Mouse (Mus musculus) cerebellum, adult 2 months (tissue): ENCODE results near the gene Hadhb.

Experiments used
- CTCF ChIP-seq: fragments of 200-500 bp; IDR thresholded peaks from 2 replicates; pipeline ENCODE4 v1.5.1; 2011; ENCODE audit warnings: low read depth, mild to moderate bottlenecking, control low read depth, low read length, moderate library complexity, borderline replicate concordance; ENCODE audit not compliant: insufficient read depth
- POLR2A ChIP-seq: fragments of 200-500 bp; IDR thresholded peaks from 2 replicates; pipeline ENCODE4 v1.6.1; 2011; ENCODE audit warnings: low read length, control low read depth, borderline replicate concordance; ENCODE audit not compliant: insufficient read depth

DNA sequence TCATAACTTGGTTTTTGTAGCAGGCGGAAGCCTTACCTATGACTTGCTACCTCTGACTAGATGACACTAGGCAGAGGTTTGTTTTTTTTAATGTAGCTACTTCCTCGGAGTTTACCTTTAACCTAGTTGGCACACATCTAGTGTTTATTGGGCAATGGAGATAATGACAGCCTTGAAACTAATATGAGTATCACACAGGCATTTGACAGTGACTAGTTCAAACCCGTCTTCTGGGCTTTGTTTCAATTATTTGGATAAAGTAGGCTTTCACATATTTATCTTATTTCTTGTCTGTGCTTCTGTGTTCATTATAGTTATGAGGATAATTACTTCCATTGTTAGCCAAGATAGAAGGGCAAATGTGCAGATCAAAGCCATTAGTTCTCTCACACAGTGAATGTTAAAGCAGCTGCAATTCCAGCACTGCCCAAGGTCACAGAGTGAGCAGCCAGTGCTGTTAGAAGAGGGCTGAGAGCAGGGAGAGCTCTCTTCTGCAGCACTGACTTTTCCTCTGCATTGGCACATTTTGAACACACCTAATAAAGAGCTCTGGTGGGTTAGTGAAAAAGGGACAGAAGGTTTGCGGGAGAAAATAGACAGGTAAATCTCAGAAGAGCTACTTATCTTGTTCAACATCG lies 15.4 kb downstream of the Hadhb start:
- TF ChIP-seq POLR2A (no peak), CTCF (no peak)
